Mouse (Mus musculus) c-Kit-negative CD71-positive TER-119-positive erythroid progenitor cells, embryonic 14.5 days (primary cell): ENCODE results near the gene Ccdc155.
"Not testable (repeated sequence)": the region's sequence is repeated elsewhere in the genome, so short reads cannot be mapped to it uniquely, and the experiment has no call there.

Experiments
- DNase-seq: peaks from one replicate; pipeline ENCODE4 v3.0.0-alpha.2; 2013; ENCODE audit warnings: low read depth, low spot score

Ccdc155 gene

GRCm38 (mm10) chr7:45164833-45165232, 39.9 kb downstream of the Ccdc155 start:
- DNase-seq = no peak

- DNase-seq = no peak
Observed at GRCm38 (mm10) chr7:45163735-45164490, 40.8 kb downstream of the Ccdc155 start, which contains the start of gene Slc17a7. Gene Slc17a7, plus strand, starts transcription at chr7:45163949.

- no peak for DNase-seq
Observed at GRCm38 (mm10) chr7:45162996-45163615, 41.6 kb downstream of the Ccdc155 start.

GRCm38 (mm10) chr7:45162551-45162950, 42.1 kb downstream of the Ccdc155 start:
- DNase-seq = no peak

- DNase-seq = peak; percentile 52
Observed at GRCm38 (mm10) chr7:45161612-45162473, 42.8 kb downstream of the Ccdc155 start.

- no peak for DNase-seq
Observed at GRCm38 (mm10) chr7:45160866-45161265, 43.8 kb downstream of the Ccdc155 start.

- DNase-seq = no peak
Observed at GRCm38 (mm10) chr7:45160316-45160800, 44.3 kb downstream of the Ccdc155 start.

GRCm38 (mm10) chr7:45158991-45159390, 45.7 kb downstream of the Ccdc155 start:
- no peak for DNase-seq

GRCm38 (mm10) chr7:45157459-45157858, 47.2 kb downstream of the Ccdc155 start:
- no peak for DNase-seq

GRCm38 (mm10) chr7:45156206-45156605, 48.5 kb downstream of the Ccdc155 start:
- DNase-seq = no peak

- DNase-seq = no peak
Observed at GRCm38 (mm10) chr7:45155590-45155989, 49.1 kb downstream of the Ccdc155 start.

- DNase-seq = no peak
Observed at GRCm38 (mm10) chr7:45154993-45155514, 49.6 kb downstream of the Ccdc155 start.

GRCm38 (mm10) chr7:45154096-45154992, 50.3 kb downstream of the Ccdc155 start, which contains the start of the genes Pih1d1 and Aldh16a1:
Gene Pih1d1, plus strand, starts transcription at chr7:45154303.
Gene Aldh16a1, minus strand, starts transcription at chr7:45154584.
- peak; percentile 93 for DNase-seq

- DNase-seq = no peak
Observed at GRCm38 (mm10) chr7:45153586-45153985, 51.1 kb downstream of the Ccdc155 start.

- DNase-seq = not testable (repeated sequence)
Observed at GRCm38 (mm10) chr7:45153052-45153451, 51.6 kb downstream of the Ccdc155 start.

- no peak for DNase-seq
Observed at GRCm38 (mm10) chr7:45151303-45151702, 53.4 kb downstream of the Ccdc155 start.

- DNase-seq = no peak
Observed at GRCm38 (mm10) chr7:45150321-45150720, 54.4 kb downstream of the Ccdc155 start.

- no peak for DNase-seq
Observed at GRCm38 (mm10) chr7:45149545-45149944, 55.1 kb downstream of the Ccdc155 start.

- DNase-seq = no peak
Observed at GRCm38 (mm10) chr7:45148534-45149098, 56.1 kb downstream of the Ccdc155 start.

GRCm38 (mm10) chr7:45147899-45148298, 56.8 kb downstream of the Ccdc155 start:
- no peak for DNase-seq
